Mouse (Mus musculus): ENCODE measurements around the gene Gtf2e1. TPM values are rescaled to one million over a fixed set of nuclear protein-coding genes. Genes with fewer than 3 reads are reported as not detected.

Gene Gtf2e1
- 12.9 and 13.8 TPM in 2 replicates for polyA plus RNA-seq (2021; fragmentation: Nextera tagmentation)
- long read RNA-seq, experiment 1, transcript Gtf2e1-201 (5 exons, 3,084 nt), result major isoform, 18 of 30 reads
- long read RNA-seq, experiment 1, partial matches to known transcripts, result 6 of 30 reads
- long read RNA-seq, experiment 1, other reads (novel, unspliced or antisense), result 6 of 30 reads
- long read RNA-seq, experiment 2, transcript Gtf2e1-201 (5 exons, 3,084 nt), result major isoform, 102 of 138 reads
- long read RNA-seq, experiment 2, partial matches to known transcripts, result 19 of 138 reads
- long read RNA-seq, experiment 2, other reads (novel, unspliced or antisense), result 17 of 138 reads

DNA sequence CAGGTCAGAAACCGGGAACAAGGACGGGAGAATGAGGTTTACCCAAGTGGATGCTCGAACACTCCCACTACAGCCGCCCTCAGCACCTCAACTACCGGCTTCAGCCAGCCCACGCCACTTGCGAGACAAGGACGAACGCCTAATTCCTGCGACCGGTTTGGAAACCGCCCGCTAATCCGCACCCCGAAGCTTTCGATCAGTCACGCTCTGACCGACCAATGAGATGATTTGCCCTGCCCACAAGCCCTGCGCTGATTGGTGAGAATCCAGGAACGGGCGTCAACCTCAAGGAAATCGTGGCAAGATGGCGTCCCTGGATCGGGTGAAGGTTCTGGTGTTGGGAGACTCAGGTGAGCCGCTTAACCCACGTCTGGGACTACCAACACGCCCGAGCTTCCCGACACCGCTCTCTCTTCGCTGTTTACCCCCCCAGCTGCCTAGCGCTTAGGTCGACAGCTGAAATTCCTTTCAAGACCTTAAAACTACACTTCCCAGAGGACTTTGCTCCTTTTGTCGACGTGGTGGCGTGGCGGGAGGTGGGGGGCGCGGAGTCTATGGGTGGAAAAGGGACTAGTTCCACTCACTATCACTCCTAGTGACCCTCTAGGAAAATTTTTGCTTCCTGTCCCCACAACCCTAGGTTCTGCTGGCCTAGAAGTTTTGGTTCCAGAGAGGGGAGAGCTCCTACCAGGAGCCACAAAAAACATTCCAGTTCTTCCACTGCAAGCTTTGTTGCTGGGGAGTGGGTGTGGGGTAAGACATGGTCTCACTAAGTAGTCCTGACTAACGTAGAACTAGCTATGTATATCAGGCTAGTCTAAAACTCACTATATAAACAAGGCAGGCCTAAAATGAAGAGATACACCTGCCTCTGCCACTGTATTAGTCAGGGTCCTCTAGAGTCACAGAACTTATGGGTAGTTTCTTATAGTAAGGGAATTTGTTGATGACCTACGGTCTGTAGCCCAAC is at the start of gene Gtf2e1, which contains the start of gene Rabl3:
Gtf2e1 (minus strand) TSS at position 179 of the 970 bp plus-strand sequence.
Rabl3 (plus strand) TSS at position 275 of the 970 bp plus-strand sequence.

DNA sequence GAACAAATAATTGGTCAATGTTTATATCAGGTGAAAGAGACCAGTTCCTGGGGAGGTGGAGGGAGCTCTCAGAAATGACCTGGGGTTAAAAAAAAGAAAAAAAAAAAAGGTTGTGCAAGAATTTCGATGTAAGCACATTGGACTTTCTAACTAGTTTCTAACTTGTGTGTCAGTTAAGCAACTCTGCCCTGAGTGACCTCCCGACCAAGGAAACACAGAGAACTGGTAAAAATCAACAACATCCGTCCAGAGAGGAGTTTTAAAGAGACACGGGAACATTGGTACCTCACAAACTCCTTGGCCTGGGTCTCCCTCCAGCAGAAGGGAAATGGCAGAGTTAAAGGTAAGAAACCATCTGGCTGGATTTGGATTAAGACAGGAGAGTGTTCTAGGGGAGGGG is 40.4 kb upstream of the Gtf2e1 start, which contains the start of gene Hgd:
Hgd (plus strand) TSS at position 160 of the 400 bp plus-strand sequence.

Other genes starting within 250 kb of the Gtf2e1 start
- gene Stxbp5l, start 154.8 kb downstream of the Gtf2e1 start, polyA plus RNA-seq (2021; fragmentation: Nextera tagmentation), result 16.8 and 18.3 TPM in 2 replicates
- 7.2 and 8.7 TPM in 2 replicates for gene Rabl3, start 96 bp upstream of the Gtf2e1 start, polyA plus RNA-seq (2021; fragmentation: Nextera tagmentation)
- gene Hgd, start 40.4 kb upstream of the Gtf2e1 start, polyA plus RNA-seq (2021; fragmentation: Nextera tagmentation), result not detected in 2 replicates
- gene Ndufb4, start 114.7 kb upstream of the Gtf2e1 start, polyA plus RNA-seq (2021; fragmentation: Nextera tagmentation), result 232 and 253 TPM in 2 replicates
- 27.9 and 29.3 TPM in 2 replicates for gene Fstl1, start 237.1 kb upstream of the Gtf2e1 start, polyA plus RNA-seq (2021; fragmentation: Nextera tagmentation)

All from layer of hippocampus, adult 6 months (tissue).